Mouse (Mus musculus) small intestine, adult 2 months (tissue): ENCODE measurements at regions not wholly inside any gene's neighbourhood (a gene's known extent, or its start where the extent isn't known, plus 50 kb on each side); places are given as distances from the start of the nearest gene placed in this dataset.

Experiments used
- H3K27ac ChIP-seq: fragments of 200-500 bp; 2 replicates; pipeline ENCODE4 v1.5.1; 2012; ENCODE audit warnings: low read depth, low read length, control low read depth, inconsistent platforms; ENCODE audit not compliant: insufficient read depth
- H3K27me3 ChIP-seq: fragments of 200-500 bp; 2 replicates; pipeline ENCODE4 v1.6.1; 2012; ENCODE audit warnings: mild to moderate bottlenecking, moderate library complexity, low read length, inconsistent platforms; ENCODE audit not compliant: control insufficient read depth, insufficient read depth
- H3K36me3 ChIP-seq: fragments of 200-500 bp; 2 replicates; pipeline ENCODE4 v1.6.1; 2012; ENCODE audit warnings: mild to moderate bottlenecking, low read length, control low read depth, inconsistent platforms; ENCODE audit not compliant: control insufficient read depth, insufficient read depth
- H3K4me1 ChIP-seq: fragments of 200-500 bp; 2 replicates; pipeline ENCODE4 v1.6.1; 2012; ENCODE audit warnings: low read length, inconsistent platforms, mixed read lengths; ENCODE audit not compliant: control insufficient read depth, insufficient read depth, insufficient read length
- H3K4me3 ChIP-seq: fragments of 200-500 bp; 2 replicates; pipeline ENCODE4 v1.5.1; 2012; ENCODE audit warnings: low read depth, mild to moderate bottlenecking, control low read depth, inconsistent platforms, low read length, moderate library complexity
- CTCF ChIP-seq: fragments of 200-500 bp; IDR thresholded peaks from 2 replicates; pipeline ENCODE4 v1.5.1; 2012; ENCODE audit warnings: low read depth, mild to moderate bottlenecking, control low read depth, inconsistent platforms, low read length, moderate library complexity, mixed read lengths; ENCODE audit not compliant: insufficient replicate concordance, insufficient read length; ENCODE audit errors: extremely low read depth
- POLR2A ChIP-seq: fragments of 200-500 bp; IDR thresholded peaks from 2 replicates; pipeline ENCODE4 v1.6.1; 2012; ENCODE audit warnings: low read depth, mild to moderate bottlenecking, control low read depth, inconsistent platforms, low read length, moderate library complexity
- WGBS: fragments of 180-500 bp; shearing (Covaris S2); methylation state at CpG from one replicate; pipeline ENCODE4 v1.1.7; 2018; 5-methylcytosine and 5-hydroxymethylcytosine counted together

DNA sequence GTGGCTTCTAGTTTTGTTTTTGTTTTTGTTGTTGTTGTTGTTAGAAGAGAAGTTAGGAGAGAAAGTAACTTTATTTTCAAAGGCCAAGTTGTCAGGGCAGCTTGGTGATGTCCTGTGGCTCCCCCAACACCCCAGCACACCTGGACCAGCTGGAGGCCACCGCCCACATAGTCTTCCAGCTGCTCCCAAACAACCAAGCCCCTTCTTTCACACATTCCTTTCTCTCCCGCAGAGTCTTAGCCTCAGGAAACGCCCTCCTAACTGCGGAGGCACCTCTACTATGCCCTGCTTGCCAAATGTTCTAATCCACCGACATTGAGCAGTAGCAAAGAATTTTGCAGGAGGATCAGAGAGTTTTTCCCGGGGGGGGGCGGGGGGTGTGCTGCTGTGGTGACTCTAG, 72.3 kb downstream of the Mcfd2 start:
- TF ChIP-seq POLR2A (no peak), CTCF (no peak)
- H3K36me3 ChIP-seq, result no peaks in the 10 kb centered on the region
- H3K27ac ChIP-seq, result no peak overlapping the region
- 25% methylated on average over 7 of the region's 7 CpGs for WGBS
- no peak overlapping the region for H3K4me3 ChIP-seq
- no peaks in the 10 kb centered on the region for H3K4me1 ChIP-seq
- H3K27me3 ChIP-seq, result no peaks in the 10 kb centered on the region

GRCm38 (mm10) chr17:87189670-87190069, 76.1 kb downstream of the Mcfd2 start:
- no peaks in the 10 kb centered on the region for H3K4me1 ChIP-seq
- 84% methylated on average over 3 of the region's 3 CpGs for WGBS

More at GRCm38 (mm10) chr17:87189670-87190069, 76.1 kb downstream of the Mcfd2 start:
- H3K36me3 ChIP-seq, result no peaks in the 10 kb centered on the region
- no peak overlapping the region for H3K27ac ChIP-seq
- TF ChIP-seq CTCF (no peak), POLR2A (no peak)
- H3K27me3 ChIP-seq, result no peaks in the 10 kb centered on the region
- no peak overlapping the region for H3K4me3 ChIP-seq
